Mouse (Mus musculus) heart, adult 11 months (tissue): ENCODE measurements at regions not wholly inside any gene's neighbourhood (a gene's known extent, or its start where the extent isn't known, plus 50 kb on each side); places are given as distances from the start of the nearest gene placed in this dataset.

ENCODE experiments used
- DNase-seq: peaks from one replicate; pipeline ENCODE4 v3.0.0; 2022

GRCm38 (mm10) chr1:190067181-190067580, 103.3 kb downstream of the Prox1 start:
- no peak for DNase-seq

GRCm38 (mm10) chr1:190066426-190066825, 104.1 kb downstream of the Prox1 start:
- no peak for DNase-seq

GRCm38 (mm10) chr1:190061560-190062295, 108.8 kb downstream of the Prox1 start:
- peak; percentile 94 for DNase-seq

- no peak for DNase-seq
Observed at GRCm38 (mm10) chr1:190059025-190059424, 111.5 kb downstream of the Prox1 start.

- no peak for DNase-seq
Observed at GRCm38 (mm10) chr1:190056931-190057330, 113.6 kb downstream of the Prox1 start.

- DNase-seq: no peak
Observed at GRCm38 (mm10) chr1:190051903-190052302, 118.6 kb downstream of the Prox1 start.

- no peak for DNase-seq
Observed at GRCm38 (mm10) chr1:190048521-190049170, 121.9 kb downstream of the Prox1 start.

- no peak for DNase-seq
Observed at GRCm38 (mm10) chr1:190047201-190047600, 123.3 kb downstream of the Prox1 start.

- DNase-seq: no peak
Observed at GRCm38 (mm10) chr1:190045797-190046196, 123.6 kb upstream of the Smyd2 start.

- no peak for DNase-seq
Observed at GRCm38 (mm10) chr1:190044036-190044435, 121.9 kb upstream of the Smyd2 start.

- no peak for DNase-seq
Observed at GRCm38 (mm10) chr1:190043156-190043555, 121.0 kb upstream of the Smyd2 start.

GRCm38 (mm10) chr1:190042197-190042596, 120.0 kb upstream of the Smyd2 start:
- no peak for DNase-seq

GRCm38 (mm10) chr1:190041096-190041706, 119.0 kb upstream of the Smyd2 start:
- no peak for DNase-seq

GRCm38 (mm10) chr1:190038046-190038445, 115.9 kb upstream of the Smyd2 start:
- DNase-seq: no peak

GRCm38 (mm10) chr1:190036726-190037125, 114.6 kb upstream of the Smyd2 start:
- no peak for DNase-seq

- DNase-seq: no peak
Observed at GRCm38 (mm10) chr1:190035935-190036334, 113.8 kb upstream of the Smyd2 start.

GRCm38 (mm10) chr1:190034091-190034490, 111.9 kb upstream of the Smyd2 start:
- no peak for DNase-seq

- no peak for DNase-seq
Observed at GRCm38 (mm10) chr1:190027536-190027935, 105.4 kb upstream of the Smyd2 start.

GRCm38 (mm10) chr1:190009466-190009865, 87.3 kb upstream of the Smyd2 start:
- no peak for DNase-seq

GRCm38 (mm10) chr1:190007271-190007670, 85.1 kb upstream of the Smyd2 start:
- no peak for DNase-seq

- DNase-seq: no peak
Observed at GRCm38 (mm10) chr1:190001084-190001483, 78.9 kb upstream of the Smyd2 start.

- DNase-seq: peak; percentile 62
Observed at GRCm38 (mm10) chr1:189993706-189994105, 71.5 kb upstream of the Smyd2 start.

- peak; percentile 81 for DNase-seq
Observed at GRCm38 (mm10) chr1:189993221-189993620, 71.1 kb upstream of the Smyd2 start.

GRCm38 (mm10) chr1:189991089-189991488, 68.9 kb upstream of the Smyd2 start:
- DNase-seq: peak; percentile 48
